Mouse (Mus musculus) liver, embryonic 11.5 days (tissue): ENCODE measurements around the gene Olfr894. TPM values are rescaled to one million over a fixed set of nuclear protein-coding genes. Genes with fewer than 3 reads are reported as not detected.
"Not testable (repeated sequence)": the region's sequence is repeated elsewhere in the genome, so short reads cannot be mapped to it uniquely, and the experiment has no call there.

Source experiments
- ATAC-seq: fragments of 200-750 bp; cut with Nextera tagmentation; replicated peaks from 2 replicates; pipeline ENCODE4 v1.8.0; 2017; ENCODE audit warnings: moderate number of reproducible peaks, mild to moderate bottlenecking, moderate TSS enrichment, moderate library complexity; ENCODE audit not compliant: low FRiP score
- DNase-seq: peaks from one replicate; pipeline ENCODE4 v3.0.0-alpha.2; 2017; ENCODE audit warnings: low spot score
- H3K27ac ChIP-seq: fragments of 300-500 bp; sonication (generic); 2 replicates; pipeline ENCODE4 v1.5.1; 2014; ENCODE audit warnings: mild to moderate bottlenecking, low read depth, low read length, control low read depth
- H3K27me3 ChIP-seq: fragments of 300-500 bp; sonication (generic); replicated peaks from 2 replicates; pipeline ENCODE4 v1.6.1; 2014; ENCODE audit warnings: low read length, mixed read lengths; ENCODE audit not compliant: control insufficient read depth, insufficient read depth
- H3K36me3 ChIP-seq: fragments of 300-500 bp; sonication (generic); 2 replicates; pipeline ENCODE4 v1.6.1; 2014; ENCODE audit warnings: mild to moderate bottlenecking, low read length, moderate library complexity, mixed read lengths; ENCODE audit not compliant: control insufficient read depth, insufficient read depth
- H3K4me1 ChIP-seq: fragments of 300-500 bp; sonication (generic); replicated peaks from 2 replicates; pipeline ENCODE4 v1.6.1; 2014; ENCODE audit warnings: low read length, mixed read lengths; ENCODE audit not compliant: control insufficient read depth, insufficient read depth
- H3K4me2 ChIP-seq: fragments of 300-500 bp; sonication (generic); 2 replicates; pipeline ENCODE4 v1.6.1; 2014; ENCODE audit warnings: mild to moderate bottlenecking, control low read depth, moderate library complexity
- H3K4me3 ChIP-seq: fragments of 300-500 bp; sonication (generic); 2 replicates; pipeline ENCODE4 v1.5.1; 2014; ENCODE audit warnings: low read depth, low read length, control low read depth
- H3K9ac ChIP-seq: fragments of 300-500 bp; sonication (generic); 2 replicates; pipeline ENCODE4 v1.6.1; 2014; ENCODE audit warnings: low read depth, low read length, control low read depth
- H3K9me3 ChIP-seq: fragments of 300-500 bp; sonication (generic); 2 replicates; pipeline ENCODE4 v1.6.1; 2016; ENCODE audit warnings: low read length, inconsistent platforms, mixed read lengths; ENCODE audit not compliant: control insufficient read depth
- WGBS: fragments of 180-500 bp; shearing (Covaris S2); extraction: QIAGEN DNeasy Blood & Tissue Kit; methylation state at CpG from one replicate; pipeline ENCODE4 v1.1.7; 2014; 5-methylcytosine and 5-hydroxymethylcytosine counted together
- polyA plus RNA-seq: library from polyadenylated mRNA; unstranded; fragments of >200 nt; fragmentation: Nextera tagmentation; extraction: Ambion mirVana; gene quantifications from 2 replicates; pipeline ENCODE4 v1.2.1, GENCODE M21; 2014

The Olfr894 gene
- not detected in 2 replicates for polyA plus RNA-seq

GRCm38 (mm10) chr9:38217755-38218154 lies at the start of gene Olfr894:
TSS of gene Olfr894 (plus strand) at chr9:38218055.
- DNase-seq = no peak
- no peak within 1 kb of the TSS for H3K27ac ChIP-seq
- H3K4me3 ChIP-seq = no peak within 1 kb of the TSS
- no peak within 1 kb of the TSS for H3K9ac ChIP-seq
- H3K36me3 ChIP-seq = no peaks in the 10 kb centered on the region
- ATAC-seq = no peak
- H3K4me1 ChIP-seq = no peaks in the 10 kb centered on the region
- no peak within 1 kb of the TSS for H3K4me2 ChIP-seq
- H3K9me3 ChIP-seq = no peaks in the 10 kb centered on the region
- H3K27me3 ChIP-seq = no peaks in the 10 kb centered on the region

DNA sequence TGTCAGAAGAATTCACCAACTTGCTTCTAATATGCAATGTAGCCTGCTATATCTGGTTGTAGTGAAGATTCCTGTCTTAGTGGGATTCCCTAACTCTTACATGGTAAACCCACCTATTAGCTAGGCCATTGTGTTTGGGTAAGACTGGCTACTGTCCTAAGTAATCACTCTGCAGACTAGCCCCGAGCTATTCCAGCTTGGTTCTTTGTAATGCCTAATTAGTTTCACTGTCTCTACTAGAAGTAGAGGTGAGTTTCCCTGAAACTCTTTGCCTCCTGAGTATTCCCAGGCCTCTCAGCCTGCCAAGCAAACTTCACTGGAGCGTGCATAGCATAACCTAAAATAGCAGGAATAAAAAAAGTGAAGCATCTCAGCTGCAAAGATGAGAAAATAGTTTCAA lies 49.5 kb upstream of the Olfr894 start:
- ATAC-seq, H3K9me3 ChIP-seq, H3K4me2 ChIP-seq, H3K4me3 ChIP-seq, H3K36me3 ChIP-seq, H3K27ac ChIP-seq, H3K27me3 ChIP-seq, DNase-seq, H3K4me1 ChIP-seq, H3K9ac ChIP-seq: not testable (repeated sequence)
- WGBS = 58% methylated on average over 2 of the region's 2 CpGs

DNA sequence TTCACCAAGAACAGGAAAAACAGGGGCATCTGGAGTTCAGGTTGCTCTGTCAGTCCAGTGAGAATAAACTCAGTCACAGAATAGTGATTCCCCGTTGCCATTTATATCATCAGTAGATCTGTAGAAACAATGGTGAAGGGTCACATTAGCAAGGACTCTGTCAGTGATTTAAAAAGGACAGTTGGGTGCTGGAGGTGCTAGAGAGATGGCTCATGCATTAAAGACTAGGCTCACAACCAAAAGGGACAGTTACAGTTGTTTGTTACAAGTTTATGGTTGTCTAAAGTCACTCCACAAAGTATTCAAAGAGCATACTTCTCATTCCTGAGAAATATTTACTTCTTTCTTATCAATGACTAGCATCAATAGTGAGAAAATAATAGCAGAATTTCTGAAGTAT lies 37.1 kb upstream of the Olfr894 start, which contains the start of gene Olfr891:
TSS of gene Olfr891 (minus strand) at position 101 of the 400 bp plus-strand sequence.
- H3K4me2 ChIP-seq = no peak within 1 kb of the TSS
- no peaks in the 10 kb centered on the region for H3K4me1 ChIP-seq
- no peak within 1 kb of the TSS for H3K27ac ChIP-seq
- 67% methylated on average over 1 of the region's 1 CpGs for WGBS
- DNase-seq (no peak), ATAC-seq (no peak)
- H3K36me3 ChIP-seq = no peaks in the 10 kb centered on the region
- no peak within 1 kb of the TSS for H3K9ac ChIP-seq
- H3K9me3 ChIP-seq = peaks cover 7% of the 10 kb centered on the region; the same call in 1 of the 2 replicates
- H3K27me3 ChIP-seq = no peaks in the 10 kb centered on the region
- no peak within 1 kb of the TSS for H3K4me3 ChIP-seq

DNA sequence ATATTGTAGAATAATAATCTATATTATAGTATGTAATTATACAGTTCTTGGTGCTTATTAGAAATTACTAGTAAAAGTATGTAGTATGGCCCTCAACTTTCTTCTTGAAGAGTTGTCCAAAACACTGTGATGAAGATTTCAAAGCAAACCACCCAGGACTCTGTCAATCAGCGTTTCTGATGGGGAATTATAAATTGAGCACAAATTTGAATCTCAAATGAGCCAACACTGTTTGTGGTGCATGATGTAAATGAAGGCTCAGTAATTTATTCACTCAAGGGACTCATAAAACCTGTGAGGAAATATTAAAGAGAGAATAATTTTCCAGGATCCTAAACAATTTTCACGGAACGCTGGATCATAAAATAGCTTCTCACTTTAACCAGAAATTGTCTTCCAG lies 9.8 kb upstream of the Olfr894 start, which contains the start of gene Olfr893:
TSS of gene Olfr893 (plus strand) at position 301 of the 400 bp plus-strand sequence.
- no peak for DNase-seq
- Histone ChIP-seq H3K4me2 (no peak within 1 kb of the TSS), H3K36me3 (no peaks in the 10 kb centered on the region), H3K4me3 (no peak within 1 kb of the TSS), H3K27me3 (no peaks in the 10 kb centered on the region), H3K4me1 (no peaks in the 10 kb centered on the region), H3K9ac (no peak within 1 kb of the TSS), H3K9me3 (no peaks in the 10 kb centered on the region), H3K27ac (no peak within 1 kb of the TSS)
- 83% methylated on average over 3 of the region's 3 CpGs for WGBS
- no peak for ATAC-seq

DNA sequence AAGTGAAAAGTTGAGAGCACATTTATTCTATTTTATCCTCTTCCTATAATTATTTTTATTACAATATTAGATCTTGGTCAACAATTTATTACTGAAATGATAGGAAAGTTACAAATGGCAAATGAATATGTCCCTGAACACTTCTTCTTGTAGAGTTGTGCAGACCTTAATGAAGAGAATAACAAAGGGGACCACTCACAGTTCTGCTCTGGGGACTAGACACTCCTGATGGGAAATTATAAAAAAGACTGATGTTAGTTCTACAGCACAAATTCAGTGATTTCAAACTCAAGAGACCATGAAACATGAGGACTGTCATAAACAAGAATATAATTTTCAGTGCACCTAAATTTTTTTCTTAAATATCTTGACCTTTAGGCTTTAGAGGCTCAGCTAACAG lies 34.6 kb downstream of the Olfr894 start, which contains the start of gene Olfr143:
TSS of gene Olfr143 (plus strand) at position 301 of the 400 bp plus-strand sequence.
- DNase-seq (no peak), ATAC-seq (no peak)
- Histone ChIP-seq H3K36me3 (no peaks in the 10 kb centered on the region), H3K4me2 (no peak within 1 kb of the TSS), H3K4me3 (no peak within 1 kb of the TSS), H3K9me3 (no peaks in the 10 kb centered on the region), H3K27me3 (no peaks in the 10 kb centered on the region), H3K27ac (no peak within 1 kb of the TSS), H3K4me1 (no peaks in the 10 kb centered on the region), H3K9ac (no peak within 1 kb of the TSS)

DNA sequence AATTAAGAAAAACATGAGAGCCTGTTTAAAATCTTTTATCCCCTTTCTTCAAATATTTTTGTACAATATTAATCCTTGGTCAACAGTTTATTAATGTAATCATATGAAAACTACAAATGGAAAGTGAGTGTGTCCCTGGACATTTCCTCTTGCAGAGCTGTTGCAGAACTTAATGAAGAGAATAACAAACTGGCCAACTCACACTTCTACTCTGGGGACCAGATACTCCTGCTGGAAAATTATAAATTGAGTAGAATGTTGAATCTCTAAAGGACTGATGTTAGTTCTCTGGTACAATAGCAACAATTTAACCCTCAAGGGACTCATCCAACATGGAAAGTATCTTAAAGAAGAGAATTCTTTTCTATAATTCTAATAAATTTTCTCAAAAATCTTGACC lies 49.7 kb downstream of the Olfr894 start, which contains the start of gene Olfr895:
TSS of gene Olfr895 (plus strand) at position 301 of the 400 bp plus-strand sequence.
- DNase-seq (no peak), ATAC-seq (no peak)
- Histone ChIP-seq H3K9me3 (no peaks in the 10 kb centered on the region), H3K4me2 (no peak within 1 kb of the TSS), H3K9ac (no peak within 1 kb of the TSS), H3K27ac (no peak within 1 kb of the TSS), H3K27me3 (no peaks in the 10 kb centered on the region), H3K4me1 (no peaks in the 10 kb centered on the region), H3K36me3 (no peaks in the 10 kb centered on the region), H3K4me3 (no peak within 1 kb of the TSS)

Other genes starting within 250 kb of the Olfr894 start
- gene Olfr881, start 226.2 kb upstream of the Olfr894 start, polyA plus RNA-seq = not detected in 2 replicates
- not detected in 2 replicates for gene Olfr883, start 192.2 kb upstream of the Olfr894 start, polyA plus RNA-seq
- not detected in 2 replicates for gene Olfr884, start 171.5 kb upstream of the Olfr894 start, polyA plus RNA-seq
- gene Olfr885, start 156.7 kb upstream of the Olfr894 start, polyA plus RNA-seq = not detected in 2 replicates
- gene Olfr887, start 134.0 kb upstream of the Olfr894 start, polyA plus RNA-seq = not detected in 2 replicates
- not detected in 2 replicates for gene Olfr888, start 109.9 kb upstream of the Olfr894 start, polyA plus RNA-seq
- gene Olfr889, start 102.9 kb upstream of the Olfr894 start, polyA plus RNA-seq = 0.37 and 0.42 TPM in 2 replicates
- not detected in 2 replicates for gene Olfr890, start 75.5 kb upstream of the Olfr894 start, polyA plus RNA-seq
- gene Olfr891, start 37.2 kb upstream of the Olfr894 start, polyA plus RNA-seq = not detected in 2 replicates
- gene Olfr893, start 9.7 kb upstream of the Olfr894 start, polyA plus RNA-seq = not detected in 2 replicates
- gene Olfr143, start 34.7 kb downstream of the Olfr894 start, polyA plus RNA-seq = not detected in 2 replicates
- not detected in 2 replicates for gene Olfr895, start 49.8 kb downstream of the Olfr894 start, polyA plus RNA-seq
- gene Olfr896-ps1, start 73.1 kb downstream of the Olfr894 start, polyA plus RNA-seq = not detected in 2 replicates
- not detected in 2 replicates for gene Olfr25, start 111.0 kb downstream of the Olfr894 start, polyA plus RNA-seq
- not detected in 2 replicates for gene Olfr898, start 130.4 kb downstream of the Olfr894 start, polyA plus RNA-seq
- not detected in 2 replicates for gene Olfr250, start 148.8 kb downstream of the Olfr894 start, polyA plus RNA-seq
- not detected in 2 replicates for gene Olfr251, start 159.0 kb downstream of the Olfr894 start, polyA plus RNA-seq
- gene Olfr147, start 183.6 kb downstream of the Olfr894 start, polyA plus RNA-seq = not detected in 2 replicates
- gene Olfr901, start 211.4 kb downstream of the Olfr894 start, polyA plus RNA-seq = not detected in 2 replicates
- gene Olfr902, start 229.6 kb downstream of the Olfr894 start, polyA plus RNA-seq = not detected in 2 replicates
- not detected in 2 replicates for gene Olfr904, start 245.1 kb downstream of the Olfr894 start, polyA plus RNA-seq